Mouse (Mus musculus): ENCODE measurements around the gene Ppp4r3a. TPM values are rescaled to one million over a fixed set of nuclear protein-coding genes. Genes with fewer than 3 reads are reported as not detected.
A peak's percentile ranks its signal among the peaks of the same experiment; 100 is the strongest.
"Not testable (repeated sequence)": the region's sequence is repeated elsewhere in the genome, so short reads cannot be mapped to it uniquely, and the experiment has no call there.

The Ppp4r3a gene
- polyA plus RNA-seq (2015; fragmentation: Nextera tagmentation; extraction: Ambion mirVana) = 42.5 and 44.3 TPM in 2 replicates

GRCm38 (mm10) chr12:101083076-101083838, at the start of gene Ppp4r3a:
Gene Ppp4r3a (minus strand): TSS chr12:101083702.
- peaks cover 21% of the 10 kb centered on the region for H3K4me1 ChIP-seq
- peak within 1 kb of the TSS; percentile 99 for H3K4me3 ChIP-seq
- H3K27me3 ChIP-seq = no peaks in the 10 kb centered on the region
- H3K9me3 ChIP-seq = no peaks in the 10 kb centered on the region
- under 1% methylated on average over 89 of the region's 90 CpGs for WGBS
- H3K27ac ChIP-seq = peak within 1 kb of the TSS; percentile 98
- peak within 1 kb of the TSS; percentile 92 for H3K4me2 ChIP-seq
- peaks cover 7% of the 10 kb centered on the region for H3K36me3 ChIP-seq
- ATAC-seq (ENCODE audit: insufficient number of reproducible peaks, insufficient read depth, low FRiP score, low TSS enrichment, low read depth) = peak; percentile 96
- peak within 1 kb of the TSS; percentile 99 for H3K9ac ChIP-seq

GRCm38 (mm10) chr12:101123013-101123412, 39.5 kb upstream of the Ppp4r3a start:
- H3K36me3 ChIP-seq = no peaks in the 10 kb centered on the region
- H3K4me2 ChIP-seq = no peak overlapping the region
- no peaks in the 10 kb centered on the region for H3K4me1 ChIP-seq
- no peak overlapping the region for H3K4me3 ChIP-seq
- H3K27ac ChIP-seq = no peak overlapping the region
- no peaks in the 10 kb centered on the region for H3K9me3 ChIP-seq
- 13% methylated on average over 1 of the region's 1 CpGs for WGBS
- no peak overlapping the region for H3K9ac ChIP-seq
- ATAC-seq (ENCODE audit: insufficient number of reproducible peaks, insufficient read depth, low FRiP score, low TSS enrichment, low read depth) = no peak
- no peaks in the 10 kb centered on the region for H3K27me3 ChIP-seq

GRCm38 (mm10) chr12:101122066-101122465, 38.6 kb upstream of the Ppp4r3a start:
- not testable (repeated sequence) for ATAC-seq (ENCODE audit: insufficient number of reproducible peaks, insufficient read depth, low FRiP score, low TSS enrichment, low read depth)
- 65% methylated on average over 4 of the region's 4 CpGs for WGBS

GRCm38 (mm10) chr12:101109794-101110585, 26.5 kb upstream of the Ppp4r3a start:
- not testable (repeated sequence) for H3K9ac ChIP-seq; ATAC-seq (ENCODE audit: insufficient number of reproducible peaks, insufficient read depth, low FRiP score, low TSS enrichment, low read depth); H3K36me3 ChIP-seq; H3K27ac ChIP-seq; H3K27me3 ChIP-seq; H3K4me3 ChIP-seq; H3K9me3 ChIP-seq; H3K4me2 ChIP-seq; H3K4me1 ChIP-seq
- 71% methylated on average over 3 of the region's 3 CpGs for WGBS

More at GRCm38 (mm10) chr12:101122066-101122465, 38.6 kb upstream of the Ppp4r3a start:
- not testable (repeated sequence) for H3K27ac ChIP-seq, H3K9ac ChIP-seq, H3K4me1 ChIP-seq, H3K36me3 ChIP-seq, H3K27me3 ChIP-seq, H3K4me2 ChIP-seq, H3K4me3 ChIP-seq, H3K9me3 ChIP-seq

- 91% methylated on average over 1 of the region's 1 CpGs for WGBS
- H3K27ac ChIP-seq = no peak overlapping the region
Observed at GRCm38 (mm10) chr12:101107722-101108121, 24.2 kb upstream of the Ppp4r3a start.

GRCm38 (mm10) chr12:101105571-101105970, 22.1 kb upstream of the Ppp4r3a start:
- no peak overlapping the region for H3K4me2 ChIP-seq
- no peaks in the 10 kb centered on the region for H3K36me3 ChIP-seq
- no peaks in the 10 kb centered on the region; the same call in 1 of the 2 replicates for H3K9me3 ChIP-seq
- WGBS = 38% methylated on average over 5 of the region's 5 CpGs
- H3K9ac ChIP-seq = no peak overlapping the region
- H3K27me3 ChIP-seq = no peaks in the 10 kb centered on the region
- H3K4me1 ChIP-seq = no peaks in the 10 kb centered on the region
- H3K27ac ChIP-seq = no peak overlapping the region
- ATAC-seq (ENCODE audit: insufficient number of reproducible peaks, insufficient read depth, low FRiP score, low TSS enrichment, low read depth) = no peak
- H3K4me3 ChIP-seq = no peak overlapping the region

More at GRCm38 (mm10) chr12:101107722-101108121, 24.2 kb upstream of the Ppp4r3a start:
- Histone ChIP-seq H3K4me3 (no peak overlapping the region), H3K4me2 (no peak overlapping the region), H3K4me1 (no peaks in the 10 kb centered on the region), H3K9me3 (no peaks in the 10 kb centered on the region; the same call in none of the 2 replicates), H3K36me3 (no peaks in the 10 kb centered on the region), H3K9ac (no peak overlapping the region), H3K27me3 (no peaks in the 10 kb centered on the region)
- ATAC-seq (ENCODE audit: insufficient number of reproducible peaks, insufficient read depth, low FRiP score, low TSS enrichment, low read depth) = no peak

- H3K9me3 ChIP-seq = no peaks in the 10 kb centered on the region
- no peak overlapping the region for H3K4me3 ChIP-seq
- 79% methylated on average over 3 of the region's 3 CpGs for WGBS
- no peak overlapping the region for H3K4me2 ChIP-seq
- ATAC-seq (ENCODE audit: insufficient number of reproducible peaks, insufficient read depth, low FRiP score, low TSS enrichment, low read depth) = no peak
- H3K36me3 ChIP-seq = no peaks in the 10 kb centered on the region
- no peaks in the 10 kb centered on the region for H3K4me1 ChIP-seq
- no peaks in the 10 kb centered on the region for H3K27me3 ChIP-seq
- no peak overlapping the region for H3K9ac ChIP-seq
- no peak overlapping the region for H3K27ac ChIP-seq
Observed at GRCm38 (mm10) chr12:101102648-101103047, 19.1 kb upstream of the Ppp4r3a start.

- 61% methylated on average over 3 of the region's 3 CpGs for WGBS
- not testable (repeated sequence) for H3K4me1 ChIP-seq; H3K4me2 ChIP-seq; H3K9ac ChIP-seq; H3K36me3 ChIP-seq; ATAC-seq (ENCODE audit: insufficient number of reproducible peaks, insufficient read depth, low FRiP score, low TSS enrichment, low read depth); H3K4me3 ChIP-seq; H3K27me3 ChIP-seq; H3K27ac ChIP-seq; H3K9me3 ChIP-seq
Observed at GRCm38 (mm10) chr12:101093678-101094077, 10.2 kb upstream of the Ppp4r3a start.

- no peaks in the 10 kb centered on the region for H3K9me3 ChIP-seq
- no peaks in the 10 kb centered on the region for H3K27me3 ChIP-seq
- no peaks in the 10 kb centered on the region for H3K36me3 ChIP-seq
- H3K4me3 ChIP-seq = no peak overlapping the region
- WGBS = 65% methylated on average over 1 of the region's 1 CpGs
- no peak overlapping the region for H3K27ac ChIP-seq
- H3K4me1 ChIP-seq = no peaks in the 10 kb centered on the region
- H3K4me2 ChIP-seq = no peak overlapping the region
- ATAC-seq (ENCODE audit: insufficient number of reproducible peaks, insufficient read depth, low FRiP score, low TSS enrichment, low read depth) = no peak
- no peak overlapping the region for H3K9ac ChIP-seq
Observed at GRCm38 (mm10) chr12:101089955-101090354, 6.5 kb upstream of the Ppp4r3a start.

GRCm38 (mm10) chr12:101087406-101087805, 3.9 kb upstream of the Ppp4r3a start:
- H3K4me2 ChIP-seq = no peak overlapping the region
- 91% methylated on average over 1 of the region's 1 CpGs for WGBS
- no peaks in the 10 kb centered on the region for H3K9me3 ChIP-seq
- H3K4me1 ChIP-seq = peaks cover 7% of the 10 kb centered on the region
- no peaks in the 10 kb centered on the region for H3K27me3 ChIP-seq
- ATAC-seq (ENCODE audit: insufficient number of reproducible peaks, insufficient read depth, low FRiP score, low TSS enrichment, low read depth) = no peak
- H3K27ac ChIP-seq = no peak overlapping the region
- H3K36me3 ChIP-seq = no peaks in the 10 kb centered on the region
- no peak overlapping the region for H3K9ac ChIP-seq
- H3K4me3 ChIP-seq = no peak overlapping the region

- Histone ChIP-seq H3K36me3 (peaks cover 7% of the 10 kb centered on the region), H3K9me3 (no peaks in the 10 kb centered on the region), H3K9ac (peak overlapping the region; percentile 99; the same call in 1 of the 2 replicates), H3K27ac (peak overlapping the region; percentile 98; the same call in 1 of the 2 replicates), H3K4me2 (peak overlapping the region; percentile 92), H3K4me1 (peaks cover 21% of the 10 kb centered on the region), H3K27me3 (no peaks in the 10 kb centered on the region), H3K4me3 (no peak overlapping the region)
- 85% methylated on average over 9 of the region's 9 CpGs for WGBS
- no peak for ATAC-seq (ENCODE audit: insufficient number of reproducible peaks, insufficient read depth, low FRiP score, low TSS enrichment, low read depth)
Observed at GRCm38 (mm10) chr12:101084881-101085666, 1.6 kb upstream of the Ppp4r3a start.

Measured in embryonic facial prominence, embryonic 13.5 days (tissue).